Mouse (Mus musculus): ENCODE measurements around the gene Pdcd1. TPM values are rescaled to one million over a fixed set of nuclear protein-coding genes. Genes with fewer than 3 reads are reported as not detected.
"Not testable (repeated sequence)": the region's sequence is repeated elsewhere in the genome, so short reads cannot be mapped to it uniquely, and the experiment has no call there.

The Pdcd1 gene
- polyA plus RNA-seq, 1 experiment from 2014 or later, result 0.72 TPM

DNA sequence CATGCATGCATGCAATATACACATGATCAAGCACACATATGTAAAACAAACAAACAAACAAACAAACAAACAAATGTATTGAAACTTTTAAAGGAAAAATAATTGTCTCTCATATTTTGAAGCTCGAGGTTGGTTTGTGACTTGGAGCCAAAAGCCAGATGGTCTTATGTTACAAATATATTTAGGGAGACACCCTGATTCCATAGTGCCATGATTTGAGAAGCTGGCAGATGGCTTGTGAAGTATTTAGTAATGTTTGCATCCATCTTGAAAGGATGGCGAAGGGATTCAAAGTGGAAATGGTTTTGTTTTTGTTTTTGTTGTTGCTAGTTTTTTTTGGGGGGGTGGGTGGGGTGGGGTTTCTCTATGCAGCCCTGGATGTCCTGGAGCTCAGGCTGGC, 51.3 kb downstream of the Pdcd1 start:
- WGBS, result 72% methylated on average over 2 of the region's 2 CpGs
- Histone ChIP-seq H3K4me1 (ENCODE audit: control insufficient read depth, insufficient read depth, low read length) (no peaks in the 10 kb centered on the region), H3K27me3 (replicated peaks; ENCODE audit: control insufficient read depth, insufficient read depth, low read length) (no peaks in the 10 kb centered on the region), H3K27ac (ENCODE audit: low read length) (no peak overlapping the region), H3K4me2 (ENCODE audit: low read depth, low read length) (no peak overlapping the region), H3K9me3 (ENCODE audit: control insufficient read depth, low read length) (no peaks in the 10 kb centered on the region), H3K9ac (ENCODE audit: low read depth, low read length) (no peak overlapping the region), H3K4me3 (ENCODE audit: low read length) (no peak overlapping the region), H3K36me3 (ENCODE audit: control insufficient read depth, insufficient read depth, low read length) (no peaks in the 10 kb centered on the region)
- ATAC-seq, result no peak

DNA sequence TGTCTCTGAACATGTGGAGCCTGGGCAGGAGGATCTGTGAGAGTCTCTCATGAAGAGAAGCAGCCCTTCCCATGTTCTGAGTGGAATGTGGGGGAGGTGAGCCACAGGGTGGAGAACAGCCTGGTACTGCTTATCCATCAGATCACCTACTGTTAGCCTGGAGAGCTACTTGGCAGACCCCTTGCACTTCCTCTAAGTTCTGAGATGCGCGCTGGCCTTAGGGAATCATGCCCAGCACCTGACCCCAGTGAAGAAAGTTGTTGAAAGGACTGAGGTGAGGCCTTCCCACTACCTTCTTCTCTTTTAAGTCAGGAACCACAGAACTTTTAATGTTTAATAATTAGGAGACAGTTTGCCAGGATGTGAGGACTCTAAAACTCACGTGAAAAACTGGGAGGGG, 60.9 kb downstream of the Pdcd1 start:
- H3K4me1 ChIP-seq (ENCODE audit: control insufficient read depth, insufficient read depth, low read length); ATAC-seq; H3K4me2 ChIP-seq (ENCODE audit: low read depth, low read length); H3K27me3 ChIP-seq (replicated peaks; ENCODE audit: control insufficient read depth, insufficient read depth, low read length); H3K9ac ChIP-seq (ENCODE audit: low read depth, low read length); H3K27ac ChIP-seq (ENCODE audit: low read length); H3K4me3 ChIP-seq (ENCODE audit: low read length); H3K9me3 ChIP-seq (ENCODE audit: control insufficient read depth, low read length); H3K36me3 ChIP-seq (ENCODE audit: control insufficient read depth, insufficient read depth, low read length): not testable (repeated sequence)
- WGBS, result 91% methylated on average over 3 of the region's 3 CpGs

DNA sequence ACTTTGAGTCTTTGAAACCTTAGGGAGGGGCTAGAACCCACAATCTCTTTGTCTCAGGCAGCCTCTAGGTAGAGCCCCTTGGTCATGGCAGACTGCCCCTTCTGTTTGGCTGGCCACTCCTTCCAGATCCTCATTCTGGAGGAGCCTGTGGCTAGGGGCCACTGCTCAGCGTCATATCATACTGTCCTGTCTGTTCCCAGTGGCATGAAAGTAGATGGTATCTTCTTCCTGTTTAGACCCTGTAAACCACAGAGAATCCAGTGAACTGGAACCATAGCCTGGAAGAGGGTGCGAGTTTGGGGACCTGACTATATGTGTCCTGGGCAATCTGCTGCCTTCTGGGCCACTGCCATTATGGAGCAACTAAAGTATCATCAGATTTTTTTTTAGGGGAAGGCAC, 61.3 kb downstream of the Pdcd1 start:
- H3K27ac ChIP-seq (ENCODE audit: low read length); H3K27me3 ChIP-seq (replicated peaks; ENCODE audit: control insufficient read depth, insufficient read depth, low read length); H3K4me2 ChIP-seq (ENCODE audit: low read depth, low read length); H3K36me3 ChIP-seq (ENCODE audit: control insufficient read depth, insufficient read depth, low read length); H3K9me3 ChIP-seq (ENCODE audit: control insufficient read depth, low read length); H3K4me3 ChIP-seq (ENCODE audit: low read length); H3K4me1 ChIP-seq (ENCODE audit: control insufficient read depth, insufficient read depth, low read length); H3K9ac ChIP-seq (ENCODE audit: low read depth, low read length): not testable (repeated sequence)
- 0 out of 2 replicates have a peak, but pooled peaks have one; percentile 16 for ATAC-seq
- 83% methylated on average over 2 of the region's 2 CpGs for WGBS

DNA sequence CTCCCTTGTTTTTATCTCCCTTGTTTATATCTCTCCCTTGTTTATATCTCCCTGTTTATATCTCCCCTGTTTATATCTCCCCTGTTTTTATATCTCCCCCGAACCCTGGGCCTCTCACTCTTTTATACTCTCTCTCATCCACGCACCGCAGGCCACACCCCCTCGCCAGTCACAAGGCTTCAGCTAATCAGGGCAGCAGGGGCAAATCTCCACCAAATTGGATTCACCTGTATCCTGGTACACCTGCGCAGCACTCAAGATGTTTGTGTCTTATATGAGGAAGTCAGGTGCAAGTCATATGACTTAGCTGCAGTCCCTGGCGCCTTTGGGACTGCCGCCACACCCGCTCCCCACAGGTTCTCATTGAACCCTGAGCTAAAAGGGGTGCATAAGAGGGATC, 62.1 kb downstream of the Pdcd1 start, which contains the start of gene Gal3st2c:
Gene Gal3st2c (plus strand): TSS at position 301 of the 400 bp plus-strand sequence.
- not testable (repeated sequence) for H3K27me3 ChIP-seq (replicated peaks; ENCODE audit: control insufficient read depth, insufficient read depth, low read length); H3K4me1 ChIP-seq (ENCODE audit: control insufficient read depth, insufficient read depth, low read length); H3K4me2 ChIP-seq (ENCODE audit: low read depth, low read length); H3K27ac ChIP-seq (ENCODE audit: low read length); H3K4me3 ChIP-seq (ENCODE audit: low read length); H3K9ac ChIP-seq (ENCODE audit: low read depth, low read length); H3K9me3 ChIP-seq (ENCODE audit: control insufficient read depth, low read length); H3K36me3 ChIP-seq (ENCODE audit: control insufficient read depth, insufficient read depth, low read length); ATAC-seq
- 81% methylated on average over 7 of the region's 8 CpGs for WGBS

DNA sequence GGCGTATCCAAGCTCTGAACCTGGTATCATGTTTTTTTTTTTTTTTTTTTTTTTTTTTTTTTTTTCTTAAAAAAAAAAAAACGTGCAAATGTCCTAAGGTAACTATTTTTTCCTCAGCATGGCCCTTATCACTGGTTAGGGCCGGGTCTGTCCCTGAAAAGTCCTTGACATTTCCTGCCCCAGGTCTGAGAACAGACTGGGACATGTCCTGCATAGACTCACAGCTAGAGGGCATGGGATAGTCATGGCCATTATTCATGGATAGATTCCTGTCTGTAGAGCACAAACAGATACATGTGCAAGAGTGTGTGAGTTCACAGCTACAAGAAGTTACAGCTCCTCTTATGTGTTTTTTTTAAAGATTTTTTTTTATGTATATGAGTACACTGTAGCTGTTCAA, 63.6 kb downstream of the Pdcd1 start:
- Histone ChIP-seq H3K27me3 (replicated peaks; ENCODE audit: control insufficient read depth, insufficient read depth, low read length) (no peaks in the 10 kb centered on the region), H3K9me3 (ENCODE audit: control insufficient read depth, low read length) (no peaks in the 10 kb centered on the region), H3K9ac (ENCODE audit: low read depth, low read length) (no peak overlapping the region), H3K4me2 (ENCODE audit: low read depth, low read length) (no peak overlapping the region), H3K4me3 (ENCODE audit: low read length) (no peak overlapping the region), H3K36me3 (ENCODE audit: control insufficient read depth, insufficient read depth, low read length) (no peaks in the 10 kb centered on the region), H3K4me1 (ENCODE audit: control insufficient read depth, insufficient read depth, low read length) (no peaks in the 10 kb centered on the region), H3K27ac (ENCODE audit: low read length) (no peak overlapping the region)
- WGBS, result 64% methylated on average over 3 of the region's 3 CpGs
- no peak for ATAC-seq

Other genes starting within 250 kb of the Pdcd1 start
- gene Ing5, start 248.6 kb downstream of the Pdcd1 start, polyA plus RNA-seq (2015; fragmentation: Nextera tagmentation; extraction: Ambion mirVana), result 15.9 TPM in 2 replicates
- 15.8 and 16.9 TPM in 2 replicates for gene D2hgdh, start 227.6 kb downstream of the Pdcd1 start, polyA plus RNA-seq (2015; fragmentation: Nextera tagmentation; extraction: Ambion mirVana)
- gene Gal3st2, start 191.2 kb downstream of the Pdcd1 start, polyA plus RNA-seq (2015; fragmentation: Nextera tagmentation; extraction: Ambion mirVana), result 0.12 and 0.13 TPM in 2 replicates
- 0.06 and 0.27 TPM in 2 replicates for gene Gal3st2b, start 134.2 kb downstream of the Pdcd1 start, polyA plus RNA-seq (2015; fragmentation: Nextera tagmentation; extraction: Ambion mirVana)
- 0.01 TPM in 1 of 2 replicates, not detected in the other for gene Gal3st2c, start 62.0 kb downstream of the Pdcd1 start, polyA plus RNA-seq (2015; fragmentation: Nextera tagmentation; extraction: Ambion mirVana)
- gene Neu4, start 32.1 kb downstream of the Pdcd1 start, polyA plus RNA-seq (2015; fragmentation: Nextera tagmentation; extraction: Ambion mirVana), result not detected in 2 replicates